Mouse (Mus musculus) CD4-positive helper T cell, adult 2 months (primary cell): ENCODE data around the gene Prl8a1.

ENCODE experiments used
- DNase-seq: peaks from one replicate; pipeline ENCODE4 v3.0.0-alpha.2; 2012; ENCODE audit warnings: low read depth, missing footprints, low spot score

Gene Prl8a1

GRCm38 (mm10) chr13:27582071-27582470 lies at the start of gene Prl8a1:
Gene Prl8a1, minus strand, starts transcription at chr13:27582171.
- DNase-seq: no peak

- DNase-seq: no peak
Observed at GRCm38 (mm10) chr13:27610482-27610881, 28.5 kb upstream of the Prl8a1 start, which contains the start of gene Prl7b1. Gene Prl7b1, minus strand, starts transcription at chr13:27610582.

- DNase-seq: no peak
Observed at GRCm38 (mm10) chr13:27564506-27564905, 17.5 kb downstream of the Prl8a1 start, which contains the start of gene Prl8a9. Gene Prl8a9, minus strand, starts transcription at chr13:27564606.

DNA sequence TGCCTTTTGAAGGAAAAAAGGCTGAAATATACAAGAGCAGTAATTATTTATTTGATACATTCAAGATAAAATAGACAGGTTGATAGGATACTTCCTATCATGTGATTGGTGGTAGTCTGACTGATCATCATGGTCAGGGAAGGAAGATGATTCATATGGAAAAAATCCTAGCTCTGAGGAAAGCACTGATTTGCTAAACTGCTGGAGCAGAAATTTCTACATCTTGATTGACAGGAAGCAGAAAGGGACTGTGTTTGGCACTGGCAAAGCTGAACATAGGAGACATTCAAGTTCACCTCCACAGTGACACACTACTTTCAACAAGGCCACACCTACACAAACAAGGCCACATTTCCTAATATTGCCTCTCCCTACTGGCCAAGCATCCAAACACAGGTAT lies 28.6 kb downstream of the Prl8a1 start:
- no peak for DNase-seq
